Mouse (Mus musculus): Measurements from ENCODE around the gene Homer3. TPM values are rescaled to one million over a fixed set of nuclear protein-coding genes. Genes with fewer than 3 reads are reported as not detected.

The Homer3 gene
- total RNA-seq, 1 experiment from 2014 or later, result 12.0 TPM

DNA sequence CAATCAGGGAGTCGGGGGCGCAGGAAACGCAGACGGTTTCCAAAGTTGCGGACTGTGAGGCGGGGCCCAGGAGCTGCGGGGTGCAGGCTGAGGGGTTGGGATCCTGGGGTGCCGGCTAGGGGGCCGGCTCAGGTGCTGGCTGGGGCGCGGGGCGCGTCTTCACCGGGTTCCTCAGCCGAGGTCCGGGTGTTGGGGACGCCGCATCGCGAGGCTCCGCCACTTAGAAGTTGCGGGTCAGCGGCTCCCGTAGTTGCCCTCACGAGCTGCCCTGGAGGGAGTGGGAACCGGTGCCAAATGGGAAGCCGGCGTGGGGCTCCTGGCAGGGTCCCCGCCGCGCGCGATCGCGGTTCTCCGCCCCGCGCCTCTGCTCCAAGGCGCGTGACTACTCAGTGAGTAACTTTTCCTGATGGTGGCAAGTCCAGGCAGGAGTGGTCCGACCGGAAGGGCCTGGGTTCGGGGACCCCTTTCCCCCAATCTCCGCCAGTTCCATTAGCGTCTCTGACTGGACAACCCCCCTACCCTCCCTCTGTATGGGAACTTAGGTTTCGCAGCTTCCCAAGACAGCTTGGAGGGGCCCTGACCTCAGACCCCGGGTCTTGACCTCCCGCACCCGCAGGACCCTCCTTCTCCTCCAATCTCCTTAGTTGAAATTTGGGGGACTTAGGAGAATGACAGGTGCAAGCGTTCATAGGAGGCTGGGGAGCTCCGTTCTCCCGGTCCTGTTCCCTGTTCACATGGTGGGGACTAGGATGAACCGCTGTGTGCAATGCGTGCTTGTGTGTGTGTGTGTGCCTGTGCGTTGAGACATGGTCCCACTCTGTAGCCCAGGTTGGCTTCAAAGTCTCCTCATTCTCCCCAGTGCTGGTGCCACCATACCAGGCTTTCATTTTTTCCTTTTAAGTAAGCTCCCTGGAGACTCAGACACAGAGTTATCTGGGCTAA is 780 bp downstream of the Homer3 start:
- no peak for ATAC-seq (replicated peaks; ENCODE audit: low read depth, poor library complexity, severe bottlenecking)

DNA sequence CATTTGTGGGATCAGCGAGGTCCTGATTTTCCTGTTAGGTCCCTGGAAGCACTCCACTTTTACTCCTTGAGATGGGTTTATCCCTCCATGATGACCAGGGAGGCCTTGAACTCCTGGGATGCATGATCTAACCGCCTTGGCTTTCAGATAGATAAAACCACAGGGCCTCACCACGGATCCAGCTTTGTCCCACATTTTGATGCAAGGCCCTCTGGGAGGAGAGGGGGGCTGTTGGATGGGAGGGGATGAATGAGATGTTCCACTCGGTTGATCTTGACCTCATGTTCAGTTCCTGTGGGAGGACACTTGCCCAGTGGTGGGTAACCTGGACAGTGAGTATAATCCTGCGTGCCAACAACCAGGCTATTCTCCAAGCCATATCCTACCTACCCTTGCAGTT is 1.8 kb downstream of the Homer3 start:
- ATAC-seq (replicated peaks; ENCODE audit: low read depth, poor library complexity, severe bottlenecking), result no peak

DNA sequence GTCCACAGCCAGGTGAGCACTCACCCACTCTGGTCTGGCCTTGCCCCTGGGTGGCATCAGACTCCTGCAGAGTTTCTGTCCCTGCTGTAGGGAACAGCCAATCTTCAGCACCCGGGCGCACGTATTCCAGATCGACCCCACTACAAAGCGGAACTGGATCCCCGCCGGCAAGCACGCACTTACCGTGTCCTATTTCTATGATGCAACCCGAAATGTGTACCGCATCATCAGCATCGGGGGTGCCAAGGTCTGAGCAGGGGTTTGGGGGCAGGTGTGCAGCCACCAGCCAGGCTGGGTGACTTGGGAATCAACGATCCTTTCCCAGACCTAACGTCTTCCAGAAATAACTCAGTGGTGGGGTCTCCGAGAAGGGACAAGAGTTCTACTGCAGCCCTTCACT is 2.7 kb downstream of the Homer3 start:
- ATAC-seq (replicated peaks; ENCODE audit: low read depth, poor library complexity, severe bottlenecking), result no peak

GRCm38 (mm10) chr8:70286737-70287136 is 4.1 kb downstream of the Homer3 start:
- no peak for ATAC-seq (replicated peaks; ENCODE audit: low read depth, poor library complexity, severe bottlenecking)

GRCm38 (mm10) chr8:70293988-70294405 is 11.4 kb downstream of the Homer3 start:
- ATAC-seq (replicated peaks; ENCODE audit: low read depth, poor library complexity, severe bottlenecking), result no peak

GRCm38 (mm10) chr8:70300881-70301280 is 18.3 kb downstream of the Homer3 start:
- 0 out of 2 replicates have a peak, but pooled peaks have one; percentile 20 for ATAC-seq (replicated peaks; ENCODE audit: low read depth, poor library complexity, severe bottlenecking)

DNA sequence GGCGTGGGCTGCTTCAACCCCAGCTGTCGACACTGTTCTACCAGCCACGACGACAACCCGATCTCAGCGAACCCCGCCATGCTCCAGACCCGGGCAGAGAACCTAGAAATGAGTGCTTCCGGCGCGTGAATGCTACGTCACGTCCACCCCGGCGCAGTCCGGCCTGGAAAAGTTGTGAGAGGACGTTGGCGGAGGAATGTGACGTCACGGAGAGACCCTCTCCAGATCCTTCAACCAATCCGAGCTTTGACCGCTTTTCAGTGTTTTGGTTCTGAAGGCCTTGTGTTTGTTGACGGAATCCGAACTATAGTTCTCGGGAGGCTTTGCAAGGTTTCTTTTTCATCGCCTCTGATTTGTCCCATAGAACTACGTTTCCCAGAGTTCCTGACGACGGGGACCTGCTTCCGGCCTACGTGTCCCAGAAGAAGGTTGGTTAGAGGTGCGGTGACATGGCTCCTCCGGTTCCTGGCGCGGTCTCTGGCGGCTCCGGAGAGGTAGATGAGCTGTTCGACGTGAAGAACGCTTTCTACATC is 19.8 kb downstream of the Homer3 start, which contains the start of the genes Ddx49 and Cope:
TSS of gene Ddx49 (minus strand) at position 132 of the 533 bp plus-strand sequence.
TSS of gene Cope (plus strand) at position 161 of the 533 bp plus-strand sequence.
- peak; percentile 93 for ATAC-seq (replicated peaks; ENCODE audit: low read depth, poor library complexity, severe bottlenecking)

DNA sequence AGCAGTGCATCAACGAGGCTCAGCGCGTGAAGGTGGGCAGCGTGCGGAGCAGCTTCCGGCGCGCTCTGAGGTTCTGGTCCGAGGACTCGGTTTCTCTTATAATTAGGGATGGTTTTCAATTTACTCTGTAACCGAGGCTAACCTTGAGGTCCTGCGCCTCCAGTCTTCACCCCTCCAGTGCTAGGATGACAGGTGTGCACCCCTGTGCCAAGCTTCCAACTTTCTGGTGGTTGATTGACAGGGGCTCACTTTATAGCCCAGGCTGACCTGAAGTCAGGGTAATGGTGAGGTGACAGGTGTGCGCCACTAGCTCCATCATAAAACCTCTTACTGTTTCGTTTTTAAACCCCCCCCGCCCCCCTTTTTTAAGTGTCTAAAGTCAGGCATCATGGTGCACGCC is 20.3 kb downstream of the Homer3 start:
- ATAC-seq (replicated peaks; ENCODE audit: low read depth, poor library complexity, severe bottlenecking), result no peak

DNA sequence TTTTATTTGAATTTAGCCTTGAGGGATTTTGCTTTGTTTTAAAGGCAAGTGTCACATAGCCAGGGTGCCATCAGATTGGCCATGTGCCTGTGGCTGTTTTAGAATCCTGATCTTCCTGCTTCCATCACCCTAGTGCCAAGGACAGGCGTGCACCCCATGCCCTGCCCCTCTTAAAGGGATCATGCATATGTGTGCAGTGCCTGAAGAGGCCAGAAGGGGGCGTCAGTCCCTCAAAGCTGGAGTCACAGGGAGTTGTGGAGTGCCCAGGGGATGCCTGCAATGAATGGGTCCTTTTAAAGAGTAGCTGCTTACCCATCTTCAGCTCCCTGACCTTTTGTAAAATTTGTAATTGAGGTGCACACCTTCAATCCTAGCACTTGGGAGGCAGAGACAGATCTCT is 26.7 kb downstream of the Homer3 start:
- peak; percentile 64; the same call in 1 of the 2 replicates for ATAC-seq (replicated peaks; ENCODE audit: low read depth, poor library complexity, severe bottlenecking)

GRCm38 (mm10) chr8:70313399-70313798 is 30.8 kb downstream of the Homer3 start:
- ATAC-seq (replicated peaks; ENCODE audit: low read depth, poor library complexity, severe bottlenecking), result no peak

DNA sequence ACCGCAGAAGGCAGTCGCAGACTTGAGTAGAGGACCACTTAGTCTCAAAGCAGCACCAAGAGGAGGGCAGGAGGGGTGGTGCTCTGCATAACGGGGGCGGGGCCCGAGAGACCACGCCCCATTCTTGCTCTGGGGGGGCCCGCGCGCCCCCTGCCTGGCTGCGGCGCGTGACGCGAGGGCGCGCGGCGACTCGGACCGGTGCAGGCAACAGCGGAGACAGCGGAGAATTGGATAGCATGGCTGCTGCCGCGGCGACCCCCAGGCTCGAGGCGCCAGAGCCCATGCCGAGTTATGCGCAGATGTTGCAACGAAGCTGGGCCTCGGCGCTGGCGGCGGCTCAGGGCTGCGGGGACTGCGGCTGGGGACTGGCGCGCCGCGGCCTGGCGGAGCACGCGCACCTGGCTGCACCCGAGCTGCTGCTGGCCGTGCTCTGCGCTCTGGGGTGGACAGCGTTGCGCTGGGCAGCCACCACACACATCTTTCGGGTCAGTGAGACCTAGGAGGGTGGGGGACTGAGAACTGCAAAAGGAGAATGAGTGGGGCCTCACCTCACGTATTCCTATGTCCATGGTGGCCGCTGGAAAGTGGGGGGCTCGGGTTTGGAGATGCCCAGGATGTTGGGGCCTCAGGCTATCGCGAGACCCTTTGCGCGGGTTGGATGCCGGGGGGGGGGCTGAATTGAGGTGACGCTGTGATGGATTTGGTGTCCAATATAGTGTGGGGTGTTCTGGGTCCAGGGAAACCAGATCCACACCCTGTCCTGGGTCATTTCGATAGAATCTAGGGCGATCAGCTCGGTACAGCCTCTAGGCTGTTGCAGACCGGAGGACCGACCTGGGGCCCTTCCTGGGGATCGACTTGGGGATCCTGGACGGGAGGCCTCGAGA is 33.2 kb downstream of the Homer3 start, which contains the start of gene Cers1:
TSS of gene Cers1 (plus strand) at position 152 of the 887 bp plus-strand sequence.
- ATAC-seq (replicated peaks; ENCODE audit: low read depth, poor library complexity, severe bottlenecking), result peak; percentile 54

GRCm38 (mm10) chr8:70316511-70317504 is 34.2 kb downstream of the Homer3 start:
- ATAC-seq (replicated peaks; ENCODE audit: low read depth, poor library complexity, severe bottlenecking), result peak; percentile 27

DNA sequence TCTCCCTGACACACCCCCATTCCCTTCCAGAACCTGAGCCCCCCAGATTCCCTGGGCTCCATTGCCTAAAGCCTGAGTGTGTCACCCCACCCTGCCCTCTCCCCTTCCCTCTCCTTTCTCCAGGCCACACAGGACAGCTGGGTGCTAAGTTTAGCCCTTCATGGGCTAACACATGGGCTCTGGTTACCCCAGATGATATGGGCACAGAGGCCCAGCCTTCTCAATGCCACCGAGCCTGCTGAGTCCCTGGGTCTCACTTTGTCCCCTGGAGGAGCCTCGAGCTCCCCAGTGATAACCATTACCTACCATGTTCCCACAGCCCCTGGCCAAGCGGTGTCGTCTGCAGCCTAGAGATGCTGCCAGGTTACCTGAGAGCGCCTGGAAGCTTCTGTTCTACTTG is 35.2 kb downstream of the Homer3 start:
- ATAC-seq (replicated peaks; ENCODE audit: low read depth, poor library complexity, severe bottlenecking), result no peak

- ATAC-seq (replicated peaks; ENCODE audit: low read depth, poor library complexity, severe bottlenecking), result 0 out of 2 replicates have a peak, but pooled peaks have one; percentile 36
These were observed 41.1 kb downstream of the Homer3 start for GRCm38 (mm10) chr8:70323716-70324115.

DNA sequence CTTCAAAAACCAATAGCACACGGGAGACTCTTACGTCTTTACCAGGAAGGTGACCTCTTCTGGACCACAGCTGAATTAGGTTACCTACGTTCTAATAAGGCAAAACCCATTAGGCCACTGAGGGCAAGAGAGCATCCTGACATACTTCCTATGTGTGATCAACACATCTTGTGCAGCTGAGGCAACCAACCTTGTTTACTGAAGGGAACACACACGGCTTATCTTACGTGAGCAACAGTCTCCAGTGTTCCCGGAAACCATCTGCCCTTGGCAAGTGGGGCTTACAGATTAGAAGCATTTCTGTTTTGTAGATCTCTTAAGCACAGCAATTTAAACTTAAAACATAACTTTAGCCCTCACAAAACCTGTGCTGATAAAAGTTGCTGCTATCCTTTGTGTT is 44.9 kb downstream of the Homer3 start:
- ATAC-seq (replicated peaks; ENCODE audit: low read depth, poor library complexity, severe bottlenecking), result no peak

- no peak for ATAC-seq (replicated peaks; ENCODE audit: low read depth, poor library complexity, severe bottlenecking)
These were observed 46.7 kb downstream of the Homer3 start, which contains the start of gene Gdf1 for GRCm38 (mm10) chr8:70329124-70329834. Gene Gdf1, plus strand, starts transcription at chr8:70329817.

DNA sequence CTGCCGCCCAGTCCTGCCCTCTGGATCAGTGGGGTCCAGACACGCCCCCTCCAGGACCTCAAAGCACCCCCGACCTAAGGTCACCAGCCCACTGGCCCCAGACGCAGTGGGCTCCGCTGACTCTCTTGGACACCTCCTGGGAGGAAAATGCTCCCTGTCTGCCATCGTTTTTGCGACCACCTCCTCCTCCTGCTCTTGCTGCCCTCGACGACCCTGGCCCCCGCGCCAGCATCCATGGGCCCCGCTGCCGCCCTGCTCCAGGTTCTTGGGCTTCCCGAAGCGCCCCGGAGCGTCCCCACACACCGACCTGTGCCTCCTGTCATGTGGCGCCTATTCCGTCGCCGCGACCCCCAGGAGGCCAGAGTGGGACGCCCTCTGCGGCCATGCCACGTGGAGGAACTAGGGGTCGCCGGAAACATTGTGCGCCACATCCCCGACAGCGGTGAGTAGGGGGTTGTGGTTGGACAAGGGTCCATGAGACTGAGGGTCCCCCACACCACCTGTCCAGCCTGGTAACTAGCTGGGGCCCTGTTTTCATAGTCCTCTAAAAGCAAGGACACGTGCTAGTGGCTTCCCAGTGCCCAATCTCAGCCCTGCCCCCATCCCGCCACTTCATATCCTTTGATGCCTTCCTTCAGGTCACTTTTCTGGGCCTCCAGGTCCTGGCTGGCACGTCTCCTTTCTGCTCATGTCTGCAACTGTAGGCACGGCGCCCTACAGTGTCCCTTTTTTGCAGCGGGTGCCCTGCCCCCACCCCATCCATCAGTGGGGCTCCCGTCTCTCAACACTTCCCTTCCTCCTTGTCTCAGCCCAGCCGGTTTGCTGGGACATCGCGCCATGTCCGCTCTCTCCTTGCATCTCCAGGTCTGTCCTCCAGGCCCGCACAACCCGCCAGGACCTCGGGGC is 47.5 kb downstream of the Homer3 start:
- peak; percentile 9; the same call in 1 of the 2 replicates for ATAC-seq (replicated peaks; ENCODE audit: low read depth, poor library complexity, severe bottlenecking)
